Mouse (Mus musculus) bone marrow, adult 2 months (tissue): Measurements from ENCODE around the gene Ube2z. TPM values are rescaled to one million over a fixed set of nuclear protein-coding genes. Genes with fewer than 3 reads are reported as not detected.

Experiments
- H3K27ac ChIP-seq: fragments of 200-500 bp; 2 replicates; pipeline ENCODE4 v1.5.1; 2012; ENCODE audit warnings: low read depth, mild to moderate bottlenecking, control low read depth, inconsistent platforms, low read length; ENCODE audit not compliant: control insufficient read depth, poor library complexity, insufficient read depth
- H3K4me1 ChIP-seq: fragments of 200-500 bp; 2 replicates; pipeline ENCODE4 v1.6.1; 2011; ENCODE audit warnings: low read length; ENCODE audit not compliant: control insufficient read depth, insufficient read depth
- H3K4me3 ChIP-seq: fragments of 200-500 bp; replicated peaks from 2 replicates; pipeline ENCODE3; 2011; ENCODE audit warnings: mild to moderate bottlenecking, low read depth, low read length, control low read depth; ENCODE audit not compliant: control insufficient read depth
- CTCF ChIP-seq: fragments of 200-500 bp; IDR thresholded peaks from 2 replicates; pipeline ENCODE4 v1.5.1; 2011; ENCODE audit warnings: low read length, control low read depth; ENCODE audit not compliant: control insufficient read depth, insufficient read depth
- POLR2A ChIP-seq: fragments of 200-500 bp; IDR thresholded peaks from 2 replicates; pipeline ENCODE4 v1.6.1; 2011; ENCODE audit warnings: low read depth, mild to moderate bottlenecking, control low read depth, low read length, borderline replicate concordance; ENCODE audit not compliant: control insufficient read depth
- WGBS: fragments of 180-500 bp; shearing (Covaris S2); methylation state at CpG from one replicate; pipeline ENCODE4 v1.1.7; 2018; 5-methylcytosine and 5-hydroxymethylcytosine counted together
- polyA plus RNA-seq: library from polyadenylated mRNA; stranded (reverse); fragments of >200 nt; gene quantifications from 2 replicates; pipeline ENCODE4 v1.2.4, GENCODE M21; 2011; ENCODE audit warnings: low replicate concordance; ENCODE audit not compliant: missing spikeins, insufficient read depth, insufficient read length

Ube2z gene
- polyA plus RNA-seq, 1 experiment, result 26.9 TPM

- WGBS, result 59% methylated on average over 12 of the region's 12 CpGs
Measured at GRCm38 (mm10) chr11:96003100-96003900, 61.9 kb downstream of the Ube2z start.

More at GRCm38 (mm10) chr11:96003100-96003900, 61.9 kb downstream of the Ube2z start:
- Histone ChIP-seq H3K4me3 (no peak overlapping the region), H3K4me1 (no peaks in the 10 kb centered on the region; the same call in 1 of the 2 replicates), H3K27ac (no peak overlapping the region)
- no peak for TF ChIP-seq POLR2A
- TF ChIP-seq CTCF, result no peak

Other genes starting within 250 kb of the Ube2z start
- 18.9 and 23.4 TPM in 2 replicates for gene Phospho1, start 240.9 kb downstream of the Ube2z start, polyA plus RNA-seq
- 38.7 and 94.0 TPM in 2 replicates for gene Gngt2, start 228.2 kb downstream of the Ube2z start, polyA plus RNA-seq
- 18.6 and 39.0 TPM in 2 replicates for gene Abi3, start 222.9 kb downstream of the Ube2z start, polyA plus RNA-seq
- not detected in 2 replicates for gene B4galnt2, start 150.5 kb downstream of the Ube2z start, polyA plus RNA-seq
- 0.11 and 19.8 TPM in 2 replicates for gene Igf2bp1, start 59.4 kb downstream of the Ube2z start, polyA plus RNA-seq
- not detected in 2 replicates for gene Gip, start 40.8 kb downstream of the Ube2z start, polyA plus RNA-seq
- 73.9 and 155 TPM in 2 replicates for gene Snf8, start 30.5 kb downstream of the Ube2z start, polyA plus RNA-seq
- 93.8 and 117 TPM in 2 replicates for gene Atp5g1, start 10.3 kb upstream of the Ube2z start, polyA plus RNA-seq
- 7.2 TPM in 1 of 2 replicates, not detected in the other for gene Calcoco2, start 46.6 kb upstream of the Ube2z start, polyA plus RNA-seq
- gene Ttll6, start 68.4 kb upstream of the Ube2z start, polyA plus RNA-seq, result not detected in 2 replicates
- gene Hoxb13, start 128.9 kb upstream of the Ube2z start, polyA plus RNA-seq, result not detected in 2 replicates
- gene Hoxb9, start 206.1 kb upstream of the Ube2z start, polyA plus RNA-seq, result 0.77 TPM in 1 of 2 replicates, not detected in the other
- 0.75 TPM in 1 of 2 replicates, not detected in the other for gene Hoxb8, start 216.5 kb upstream of the Ube2z start, polyA plus RNA-seq
- gene Hoxb7, start 221.2 kb upstream of the Ube2z start, polyA plus RNA-seq, result 2.5 TPM in 1 of 2 replicates, not detected in the other
- gene Hoxb6, start 227.1 kb upstream of the Ube2z start, polyA plus RNA-seq, result 1.8 and 4.4 TPM in 2 replicates
- 0.52 and 1.3 TPM in 2 replicates for gene Hoxb5, start 237.9 kb upstream of the Ube2z start, polyA plus RNA-seq